Mouse (Mus musculus) thymus, adult 2 months (tissue): ENCODE measurements around the gene Dcaf6. TPM values are rescaled to one million over a fixed set of nuclear protein-coding genes. Genes with fewer than 3 reads are reported as not detected.

Source experiments
- DNase-seq: peaks from one replicate; pipeline ENCODE4 v3.0.0; 2021
- H3K27ac ChIP-seq: fragments of 200-500 bp; 2 replicates; pipeline ENCODE4 v1.5.1; 2012; ENCODE audit warnings: low read length, control low read depth; ENCODE audit not compliant: control insufficient read depth, insufficient read depth
- H3K27me3 ChIP-seq: fragments of 200-500 bp; 2 replicates; pipeline ENCODE4 v1.6.1; 2012; ENCODE audit warnings: mild to moderate bottlenecking, low read length, moderate library complexity, mixed read lengths; ENCODE audit not compliant: control insufficient read depth, insufficient read depth
- H3K36me3 ChIP-seq: fragments of 200-500 bp; 2 replicates; pipeline ENCODE4 v1.6.1; 2012; ENCODE audit warnings: mild to moderate bottlenecking, low read length, moderate library complexity; ENCODE audit not compliant: control insufficient read depth, insufficient read depth
- H3K4me1 ChIP-seq: fragments of 200-500 bp; replicated peaks from 2 replicates; pipeline ENCODE4 v1.6.1; 2012; ENCODE audit warnings: low read length; ENCODE audit not compliant: control insufficient read depth, insufficient read depth
- H3K4me3 ChIP-seq: fragments of 200-500 bp; 2 replicates; pipeline ENCODE4 v1.5.1; 2012; ENCODE audit warnings: mild to moderate bottlenecking, low read length, control low read depth, moderate library complexity; ENCODE audit not compliant: control insufficient read depth, insufficient read depth
- CTCF ChIP-seq: fragments of 200-500 bp; IDR thresholded peaks from 2 replicates; pipeline ENCODE4 v1.5.1; 2012; ENCODE audit warnings: mild to moderate bottlenecking, control low read depth, low read length, moderate library complexity, borderline replicate concordance; ENCODE audit not compliant: control insufficient read depth, poor library complexity, insufficient read depth; ENCODE audit errors: extremely low read depth
- POLR2A ChIP-seq: fragments of 200-500 bp; IDR thresholded peaks from 2 replicates; pipeline ENCODE4 v1.6.1; 2012; ENCODE audit warnings: mild to moderate bottlenecking, low read length, control low read depth, moderate library complexity; ENCODE audit not compliant: control insufficient read depth, poor library complexity, insufficient read depth; ENCODE audit errors: extremely low read depth
- WGBS: fragments of 180-500 bp; shearing (Covaris S2); methylation state at CpG from one replicate; pipeline ENCODE4 v1.1.7; 2018; 5-methylcytosine and 5-hydroxymethylcytosine counted together
- polyA plus RNA-seq: library from polyadenylated mRNA; depleted of rRNA; stranded (reverse); fragments of >200 nt; gene quantifications from 2 replicates; pipeline ENCODE4 v1.2.3, GENCODE M21; 2012

Dcaf6 gene
- polyA plus RNA-seq, 1 experiment: 25.5 TPM

- peak; percentile 100 for DNase-seq
- Histone ChIP-seq H3K4me3 (peak overlapping the region; percentile 72), H3K27me3 (no peaks in the 10 kb centered on the region), H3K36me3 (no peaks in the 10 kb centered on the region), H3K27ac (peak overlapping the region; percentile 94), H3K4me1 (peaks cover 6% of the 10 kb centered on the region)
- TF ChIP-seq POLR2A: peak; percentile 99
- TF ChIP-seq CTCF: peak; percentile 69; the same call in 1 of the 2 replicates
- WGBS: under 1% methylated on average over 41 of the region's 41 CpGs
Measured at GRCm38 (mm10) chr1:165460801-165461377, 614 bp upstream of the Dcaf6 start.

- Histone ChIP-seq H3K27ac (peak overlapping the region; percentile 24; the same call in 1 of the 2 replicates), H3K36me3 (no peaks in the 10 kb centered on the region), H3K4me3 (peak overlapping the region; percentile 72), H3K27me3 (no peaks in the 10 kb centered on the region), H3K4me1 (peaks cover 6% of the 10 kb centered on the region)
- peak; percentile 61 for DNase-seq
- no peak for TF ChIP-seq POLR2A
- TF ChIP-seq CTCF: no peak
- under 1% methylated on average over 60 of the region's 60 CpGs for WGBS
Measured at GRCm38 (mm10) chr1:165459503-165460181, 633 bp downstream of the Dcaf6 start.

DNA sequence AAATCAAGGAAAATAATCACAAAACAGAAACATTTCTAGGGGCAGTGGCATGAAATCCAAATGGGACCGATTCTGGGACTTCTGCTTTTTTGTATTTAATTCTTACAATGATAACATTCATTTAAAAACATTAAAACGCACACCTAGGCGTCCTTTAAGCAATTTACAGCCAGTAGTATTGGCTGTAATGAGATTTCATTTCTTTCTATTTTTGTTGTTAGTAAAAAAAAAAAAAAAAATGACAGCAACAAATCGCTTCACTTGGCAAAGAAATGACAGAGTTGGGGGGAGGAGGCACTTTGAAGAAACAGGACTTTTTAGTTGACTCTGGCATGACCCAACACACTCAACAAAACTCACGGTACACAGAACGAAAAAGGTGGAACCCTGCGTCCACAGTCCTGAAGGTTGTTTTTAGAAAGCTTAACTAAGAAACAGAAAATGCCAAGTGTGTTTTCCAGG lies 1.2 kb downstream of the Dcaf6 start:
- peak overlapping the region; percentile 24; the same call in 1 of the 2 replicates for H3K27ac ChIP-seq
- no peak for TF ChIP-seq POLR2A
- no peak for TF ChIP-seq CTCF

DNA sequence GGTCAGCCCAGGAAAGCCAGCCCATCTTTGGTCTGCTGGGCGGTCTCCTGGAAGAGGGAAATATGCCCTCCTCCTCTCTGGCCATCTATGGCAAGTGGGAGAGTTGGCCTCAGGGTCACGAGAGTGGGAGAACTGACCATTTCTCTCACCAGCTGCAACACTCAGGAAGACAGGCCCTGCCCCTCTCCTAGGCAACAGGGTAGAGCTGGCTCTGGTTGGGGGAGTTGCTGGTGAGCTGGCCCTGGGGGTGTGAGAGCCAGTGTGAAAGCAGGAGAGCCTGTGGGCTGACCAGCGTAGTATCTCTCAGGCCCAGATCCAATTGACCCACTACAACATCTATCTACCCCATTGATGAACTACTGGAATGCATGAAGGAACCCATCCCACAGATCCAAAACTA lies 18.6 kb downstream of the Dcaf6 start:
- WGBS: 96% methylated on average over 3 of the region's 3 CpGs
- TF ChIP-seq POLR2A: no peak
- TF ChIP-seq CTCF: no peak
- no peak for DNase-seq
- Histone ChIP-seq H3K27me3 (no peaks in the 10 kb centered on the region), H3K4me3 (no peak overlapping the region), H3K27ac (no peak overlapping the region), H3K36me3 (no peaks in the 10 kb centered on the region), H3K4me1 (no peaks in the 10 kb centered on the region)

More for the DNA sequence above, 1.2 kb downstream of the Dcaf6 start:
- H3K36me3 ChIP-seq: no peaks in the 10 kb centered on the region
- 4% methylated on average over 7 of the region's 7 CpGs for WGBS
- no peak for DNase-seq
- no peaks in the 10 kb centered on the region for H3K27me3 ChIP-seq
- peaks cover 6% of the 10 kb centered on the region for H3K4me1 ChIP-seq
- peak overlapping the region; percentile 72 for H3K4me3 ChIP-seq

GRCm38 (mm10) chr1:165441201-165441600 lies 19.1 kb downstream of the Dcaf6 start:
- H3K4me1 ChIP-seq: no peaks in the 10 kb centered on the region
- H3K27me3 ChIP-seq: no peaks in the 10 kb centered on the region
- no peak overlapping the region for H3K27ac ChIP-seq
- no peak for TF ChIP-seq POLR2A
- TF ChIP-seq CTCF: no peak
- H3K36me3 ChIP-seq: no peaks in the 10 kb centered on the region
- DNase-seq: no peak
- no peak overlapping the region for H3K4me3 ChIP-seq

DNA sequence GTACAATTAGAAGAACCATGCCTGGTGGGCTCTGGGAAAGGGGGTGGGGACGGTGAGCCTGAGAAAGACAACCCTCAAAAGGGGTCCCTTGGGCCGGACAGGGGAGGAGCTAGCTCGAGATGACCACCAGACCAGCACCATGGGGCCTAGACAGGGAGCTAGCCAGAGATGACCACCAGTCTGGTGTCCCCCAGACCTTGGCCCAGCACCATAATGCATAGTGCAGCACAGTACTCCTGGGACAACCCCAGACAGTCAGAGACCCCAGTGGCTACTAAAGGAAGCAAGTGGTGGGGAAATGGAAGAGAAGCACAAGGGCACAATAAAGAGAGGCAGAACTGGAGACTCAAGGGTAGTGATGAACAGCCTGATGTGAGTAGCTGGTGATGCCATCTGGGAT lies 19.5 kb downstream of the Dcaf6 start:
- TF ChIP-seq POLR2A: no peak
- no peak for TF ChIP-seq CTCF
- H3K27ac ChIP-seq: no peak overlapping the region
- DNase-seq: no peak
- no peaks in the 10 kb centered on the region for H3K36me3 ChIP-seq
- WGBS: 91% methylated on average over 3 of the region's 3 CpGs
- H3K27me3 ChIP-seq: no peaks in the 10 kb centered on the region
- no peak overlapping the region for H3K4me3 ChIP-seq
- no peaks in the 10 kb centered on the region for H3K4me1 ChIP-seq
